Mouse (Mus musculus) C2C12 (cell line): ENCODE measurements at regions not wholly inside any gene's neighbourhood (a gene's known extent, or its start where the extent isn't known, plus 50 kb on each side); places are given as distances from the start of the nearest gene placed in this dataset.
"Not testable (repeated sequence)": the region's sequence is repeated elsewhere in the genome, so short reads cannot be mapped to it uniquely, and the experiment has no call there.

ENCODE experiments used
- H3K27me3 ChIP-seq: one replicate; pipeline ENCODE4 v1.6.1; 2011; ENCODE audit not compliant: control insufficient read depth, insufficient read depth, insufficient read length
- H3K36me3 ChIP-seq: one replicate; pipeline ENCODE4 v1.6.1; 2011; ENCODE audit not compliant: control insufficient read depth, insufficient read depth
- H3K4me3 ChIP-seq: one replicate; pipeline ENCODE4 v1.5.1; 2011; ENCODE audit warnings: mild to moderate bottlenecking, control low read depth; ENCODE audit not compliant: poor library complexity, insufficient read depth, severe bottlenecking
- H3K79me2 ChIP-seq: one replicate; pipeline ENCODE4 v1.6.1; 2011; ENCODE audit not compliant: control insufficient read depth, insufficient read depth
- H3K79me3 ChIP-seq: one replicate; pipeline ENCODE4 v1.6.1; 2011; ENCODE audit warnings: low read depth, control low read depth
- H3ac ChIP-seq: one replicate; pipeline ENCODE3; 2011; ENCODE audit warnings: low read depth; ENCODE audit not compliant: control insufficient read depth, insufficient read length
- CEBPB ChIP-seq: IDR thresholded peaks from one replicate; pipeline ENCODE4 v1.6.1; 2011; ENCODE audit warnings: low read depth, mild to moderate bottlenecking, control low read depth, moderate library complexity
- CTCF ChIP-seq: IDR thresholded peaks from one replicate; pipeline ENCODE4 v1.5.1; 2011; ENCODE audit not compliant: control insufficient read depth, insufficient read depth, insufficient read length
- FOSL1 ChIP-seq: IDR thresholded peaks from one replicate; pipeline ENCODE4 v1.8.0; 2011; ENCODE audit warnings: mild to moderate bottlenecking, low read length; ENCODE audit not compliant: poor library complexity, insufficient read depth, severe bottlenecking
- MAX ChIP-seq: IDR thresholded peaks from one replicate; pipeline ENCODE4 v1.6.1; 2011; ENCODE audit warnings: mild to moderate bottlenecking, control low read depth
- MYOD1 ChIP-seq: IDR thresholded peaks from one replicate; pipeline ENCODE4 v1.6.1; 2011; ENCODE audit warnings: low read depth; ENCODE audit not compliant: control insufficient read depth, insufficient read length
- MYOG ChIP-seq: IDR thresholded peaks from one replicate; pipeline ENCODE4 v1.6.1; 2011; ENCODE audit not compliant: control insufficient read depth, insufficient read length; ENCODE audit errors: extremely low read depth
- USF1 ChIP-seq: IDR thresholded peaks from one replicate; pipeline ENCODE4 v1.6.1; 2011; ENCODE audit warnings: low read depth, mild to moderate bottlenecking, control low read depth, moderate library complexity

- Histone ChIP-seq H3K79me2 (no peaks in the 10 kb centered on the region), H3K36me3 (no peaks in the 10 kb centered on the region), H3K27me3 (no peaks in the 10 kb centered on the region), H3K79me3 (no peaks in the 10 kb centered on the region), H3K4me3 (no peak overlapping the region), H3ac (no peak overlapping the region)
- TF ChIP-seq FOSL1 = no peak
- no peak for TF ChIP-seq MYOG
- TF ChIP-seq CTCF = no peak
- no peak for TF ChIP-seq USF1
- no peak for TF ChIP-seq MYOD1
Observed at GRCm38 (mm10) chr5:148796072-148796471, 133.0 kb downstream of the Katnal1 start.

- Histone ChIP-seq H3K36me3 (no peaks in the 10 kb centered on the region), H3ac (no peak overlapping the region), H3K79me2 (no peaks in the 10 kb centered on the region), H3K27me3 (no peaks in the 10 kb centered on the region), H3K79me3 (no peaks in the 10 kb centered on the region), H3K4me3 (no peak overlapping the region)
- TF ChIP-seq CTCF = no peak
- no peak for TF ChIP-seq MAX
- TF ChIP-seq MYOG = no peak
- TF ChIP-seq CEBPB = no peak
- TF ChIP-seq FOSL1 = no peak
- TF ChIP-seq MYOD1 = no peak
- TF ChIP-seq USF1 = no peak
Observed at GRCm38 (mm10) chr5:148794465-148794864, 134.7 kb downstream of the Katnal1 start.

GRCm38 (mm10) chr5:148792736-148793440, 136.2 kb downstream of the Katnal1 start:
- no peaks in the 10 kb centered on the region for H3K27me3 ChIP-seq
- H3ac ChIP-seq = no peak overlapping the region
- no peaks in the 10 kb centered on the region for H3K79me3 ChIP-seq
- no peaks in the 10 kb centered on the region for H3K79me2 ChIP-seq
- H3K36me3 ChIP-seq = no peaks in the 10 kb centered on the region
- TF ChIP-seq USF1 (no peak), CTCF (peak; percentile 73)
- no peak overlapping the region for H3K4me3 ChIP-seq

GRCm38 (mm10) chr5:148791651-148792050, 137.5 kb downstream of the Katnal1 start:
- no peaks in the 10 kb centered on the region for H3K79me3 ChIP-seq
- no peak overlapping the region for H3ac ChIP-seq
- H3K79me2 ChIP-seq = no peaks in the 10 kb centered on the region
- TF ChIP-seq CEBPB (no peak), FOSL1 (no peak), USF1 (no peak), MYOG (no peak), MYOD1 (no peak), MAX (no peak), CTCF (no peak)
- H3K4me3 ChIP-seq = no peak overlapping the region
- no peaks in the 10 kb centered on the region for H3K36me3 ChIP-seq
- no peaks in the 10 kb centered on the region for H3K27me3 ChIP-seq

- not testable (repeated sequence) for H3ac ChIP-seq, H3K36me3 ChIP-seq, H3K79me3 ChIP-seq, H3K79me2 ChIP-seq, H3K27me3 ChIP-seq, H3K4me3 ChIP-seq
Observed at GRCm38 (mm10) chr5:148790343-148790742, 138.8 kb downstream of the Katnal1 start.

- Histone ChIP-seq H3ac (no peak overlapping the region), H3K36me3 (no peaks in the 10 kb centered on the region), H3K79me2 (no peaks in the 10 kb centered on the region), H3K79me3 (no peaks in the 10 kb centered on the region), H3K4me3 (no peak overlapping the region), H3K27me3 (no peaks in the 10 kb centered on the region)
- no peak for TF ChIP-seq CEBPB
- no peak for TF ChIP-seq MYOD1
- TF ChIP-seq MAX = no peak
- TF ChIP-seq CTCF = no peak
- no peak for TF ChIP-seq USF1
- no peak for TF ChIP-seq FOSL1
- TF ChIP-seq MYOG = no peak
Observed at GRCm38 (mm10) chr5:148789823-148790222, 139.3 kb downstream of the Katnal1 start.
